Comparison of ENCODE assay signal across 11 mouse cellular contexts in genomic region chr2:157707191-157707923, GRCm38 (mm10). TPM values are rescaled to one million over a fixed set of nuclear protein-coding genes. Genes with fewer than 3 reads are reported as not detected.
DNase-seq lines count a peak whose midpoint lies in the region; ATAC-seq lines count a peak whose summit lies in the region.
"Had no signal": no experiment of that assay in that cellular context is flagged by ENCODE, and none has a peak within 500 bp of the region (broad histone marks: within the 10 kb centered on the region; RNA-seq: fewer than 3 reads in every experiment).

No protein-coding gene starts in this region.

- 0 out of 2 replicates have a peak, but pooled peaks cover 4% of the 10 kb centered on the region for H3K27me3 ChIP-seq in embryonic facial prominence, embryonic 14.5 days (replicated peaks; ENCODE audit: control insufficient read depth, insufficient read depth, low read length)
- H3K27me3 ChIP-seq in embryonic facial prominence, embryonic 10.5 days (replicated peaks; ENCODE audit: low read depth, poor library complexity, severe bottlenecking), result peaks cover 48% of the 10 kb centered on the region
- H3K27me3 ChIP-seq in hindbrain, embryonic 15.5 days, result no peaks in the 10 kb centered on the region

- no peak overlapping the region for H3K27ac ChIP-seq in embryonic facial prominence, embryonic 14.5 days (replicated peaks; ENCODE audit: low read depth, low read length)
- no peak overlapping the region for H3K27ac ChIP-seq in embryonic facial prominence, embryonic 10.5 days (replicated peaks)
- H3K27ac ChIP-seq in hindbrain, embryonic 15.5 days (replicated peaks), result 0 out of 2 replicates have a peak overlapping the region, but pooled peaks have one; percentile 22
- H3K27ac ChIP-seq: heart, embryonic 13.5 days; neural tube, embryonic 12.5 days had no signal

- H3K9ac ChIP-seq in embryonic facial prominence, embryonic 14.5 days (ENCODE audit: low read depth, low read length), result no peak overlapping the region
- no peak overlapping the region for H3K9ac ChIP-seq in hindbrain, embryonic 15.5 days
- H3K9ac ChIP-seq: heart, embryonic 13.5 days; neural tube, embryonic 12.5 days had no signal

- no peak for DNase-seq in embryonic facial prominence, embryonic 14.5 days (ENCODE audit: low spot score)
- no peak for DNase-seq in embryonic facial prominence, embryonic 10.5 days (ENCODE audit: low spot score)
- peak; percentile 18 for DNase-seq in cerebellum, adult 8-10 months
- DNase-seq in kidney, postnatal 14 days, result peak; percentile 59
- no peak for DNase-seq in layer of hippocampus, adult 11-12 months (ENCODE audit: low spot score)
- no peak for DNase-seq in urinary bladder, adult 2 months (ENCODE audit: low spot score)
- DNase-seq: right cerebral cortex, postnatal 25 days had no signal

- H3K4me1 ChIP-seq in embryonic facial prominence, embryonic 14.5 days (ENCODE audit: control insufficient read depth, insufficient read depth, low read length), result no peaks in the 10 kb centered on the region; the same call in 1 of the 2 replicates
- peaks cover 40% of the 10 kb centered on the region for H3K4me1 ChIP-seq in embryonic facial prominence, embryonic 10.5 days
- peaks cover 41% of the 10 kb centered on the region for H3K4me1 ChIP-seq in hindbrain, embryonic 15.5 days (replicated peaks)
- H3K4me1 ChIP-seq: heart, embryonic 13.5 days had no signal

- 0 out of 2 replicates have a peak, but pooled peaks have one; percentile 12 for ATAC-seq in embryonic facial prominence, embryonic 14.5 days (ENCODE audit: low read depth)
- no peak for ATAC-seq in hindbrain, embryonic 15.5 days (ENCODE audit: low FRiP score, low read depth)
- no peak for ATAC-seq in erythroid progenitor cell, adult 5-6 weeks (replicated peaks; ENCODE audit: low FRiP score, poor library complexity, severe bottlenecking)

- no peaks in the 10 kb centered on the region for H3K36me3 ChIP-seq in embryonic facial prominence, embryonic 14.5 days (ENCODE audit: control insufficient read depth, insufficient read depth, low read length)
- no peaks in the 10 kb centered on the region for H3K36me3 ChIP-seq in embryonic facial prominence, embryonic 10.5 days (replicated peaks)
- no peaks in the 10 kb centered on the region for H3K36me3 ChIP-seq in hindbrain, embryonic 15.5 days
- H3K36me3 ChIP-seq: heart, embryonic 13.5 days; neural tube, embryonic 12.5 days had no signal

- WGBS in embryonic facial prominence, embryonic 14.5 days, result 55% methylated on average over 11 of the region's 11 CpGs
- 50% methylated on average over 11 of the region's 11 CpGs for WGBS in embryonic facial prominence, embryonic 10.5 days
- WGBS in hindbrain, embryonic 15.5 days, result 59% methylated on average over 11 of the region's 11 CpGs

- H3K4me2 ChIP-seq in embryonic facial prominence, embryonic 14.5 days (ENCODE audit: low read depth, low read length), result no peak overlapping the region
- H3K4me2 ChIP-seq in hindbrain, embryonic 15.5 days, result no peak overlapping the region
- H3K4me2 ChIP-seq: heart, embryonic 13.5 days; neural tube, embryonic 12.5 days had no signal

- no peak overlapping the region for H3K4me3 ChIP-seq in embryonic facial prominence, embryonic 14.5 days (ENCODE audit: low read depth, low read length)
- H3K4me3 ChIP-seq in embryonic facial prominence, embryonic 10.5 days, result no peak overlapping the region
- no peak overlapping the region for H3K4me3 ChIP-seq in hindbrain, embryonic 15.5 days
- H3K4me3 ChIP-seq: heart, embryonic 13.5 days; neural tube, embryonic 12.5 days had no signal

- no peaks in the 10 kb centered on the region for H3K9me3 ChIP-seq in embryonic facial prominence, embryonic 14.5 days (ENCODE audit: control insufficient read depth, low read length)
- H3K9me3 ChIP-seq in embryonic facial prominence, embryonic 10.5 days, result no peaks in the 10 kb centered on the region
- no peaks in the 10 kb centered on the region for H3K9me3 ChIP-seq in hindbrain, embryonic 15.5 days
- H3K9me3 ChIP-seq: heart, embryonic 13.5 days; neural tube, embryonic 12.5 days had no signal

RNA-seq across cellular contexts. Expression of gene Ctnnbl1, which starts 29.8 kb away (rescaled TPM):
- 50.1 and 55.0 TPM in 2 replicates for polyA plus RNA-seq in embryonic facial prominence, embryonic 14.5 days (2014; fragmentation: Nextera tagmentation; extraction: Ambion mirVana)
- 93.8 and 98.1 TPM in 2 replicates for polyA plus RNA-seq in embryonic facial prominence, embryonic 10.5 days (2016; fragmentation: Nextera tagmentation; extraction: Ambion mirVana)
- polyA plus RNA-seq in hindbrain, embryonic 15.5 days (2015; fragmentation: Nextera tagmentation; extraction: Ambion mirVana), result 55.6 and 58.9 TPM in 2 replicates
- total RNA-seq in erythroid progenitor cell, adult 5-6 weeks (2015; ENCODE audit: low replicate concordance), result 4.2 and 7.9 TPM in 2 replicates
- total RNA-seq in erythroid progenitor cell, adult 5-6 weeks (2017; ENCODE audit: low replicate concordance), result 9.5 and 13.7 TPM in 2 replicates
- 19.3 and 22.1 TPM in 2 replicates for polyA plus RNA-seq in urinary bladder, adult 2 months (2012; rRNA removed)

Comparison
In these comparisons a context has a peak if more than half of its experiments do, and no peak if none do; other contexts are left out.
1. DNase-seq: peak in cerebellum, adult 8-10 months (single experiment) and kidney, postnatal 14 days (single experiment); none in embryonic facial prominence, embryonic 14.5 days (single experiment), embryonic facial prominence, embryonic 10.5 days (single experiment), layer of hippocampus, adult 11-12 months (single experiment) and urinary bladder, adult 2 months (single experiment).